Mouse (Mus musculus) liver, postnatal 0 days (tissue): ENCODE measurements around the gene Sostdc1. TPM values are rescaled to one million over a fixed set of nuclear protein-coding genes. Genes with fewer than 3 reads are reported as not detected.
A peak's percentile ranks its signal among the peaks of the same experiment; 100 is the strongest.

Source experiments
- ATAC-seq: fragments of 200-750 bp; cut with Nextera tagmentation; 2 replicates; pipeline ENCODE4 v1.8.0; 2017; ENCODE audit warnings: mild to moderate bottlenecking, moderate library complexity
- DNase-seq: peaks from one replicate; pipeline ENCODE4 v3.0.0-alpha.2; 2016
- H3K27ac ChIP-seq: fragments of 300-500 bp; sonication (generic); 2 replicates; pipeline ENCODE4 v1.5.1; 2014; ENCODE audit warnings: antibody characterized with exemption, moderate library complexity, mild to moderate bottlenecking, low read depth
- H3K27me3 ChIP-seq: fragments of 300-500 bp; sonication (generic); 2 replicates; pipeline ENCODE4 v1.6.1; 2014; ENCODE audit warnings: low read length, control low read depth, mixed read lengths; ENCODE audit not compliant: insufficient read depth
- H3K36me3 ChIP-seq: fragments of 300-500 bp; sonication (generic); replicated peaks from 2 replicates; pipeline ENCODE4 v1.6.1; 2014; ENCODE audit warnings: mild to moderate bottlenecking, control low read depth, low read length, moderate library complexity, mixed read lengths; ENCODE audit not compliant: insufficient read depth
- H3K4me1 ChIP-seq: fragments of 300-500 bp; sonication (generic); 2 replicates; pipeline ENCODE4 v1.6.1; 2014; ENCODE audit warnings: antibody characterized with exemption, mild to moderate bottlenecking, control low read depth; ENCODE audit not compliant: insufficient read depth
- H3K4me2 ChIP-seq: fragments of 300-500 bp; sonication (generic); 2 replicates; pipeline ENCODE4 v1.6.1; 2014; ENCODE audit warnings: low read depth, mild to moderate bottlenecking, low read length, moderate library complexity, mixed read lengths
- H3K4me3 ChIP-seq: fragments of 300-500 bp; sonication (generic); 2 replicates; pipeline ENCODE4 v1.5.1; 2014; ENCODE audit warnings: low read depth, low read length
- H3K9ac ChIP-seq: fragments of 300-500 bp; sonication (generic); replicated peaks from 2 replicates; pipeline ENCODE4 v1.6.1; 2014; ENCODE audit warnings: mild to moderate bottlenecking, moderate library complexity
- H3K9me3 ChIP-seq: fragments of 300-500 bp; sonication (generic); 2 replicates; pipeline ENCODE4 v1.6.1; 2016; ENCODE audit warnings: mild to moderate bottlenecking, control low read depth, low read length, mixed read lengths
- CTCF ChIP-seq: sonication (generic); IDR thresholded peaks from 2 replicates; pipeline ENCODE4 v1.5.1; 2016; ENCODE audit warnings: antibody characterized with exemption, low read depth
- EP300 ChIP-seq: IDR thresholded peaks from 2 replicates; pipeline ENCODE4 v1.6.1; 2016; ENCODE audit warnings: antibody characterized with exemption, low read depth, mild to moderate bottlenecking
- WGBS: fragments of 180-500 bp; shearing (Covaris S2); extraction: QIAGEN DNeasy Blood & Tissue Kit; methylation state at CpG from one replicate; pipeline ENCODE4 v1.1.7; 2014; ENCODE audit not compliant: insufficient replicate concordance; 5-methylcytosine and 5-hydroxymethylcytosine counted together
- polyA plus RNA-seq: library from polyadenylated mRNA; unstranded; fragments of >200 nt; fragmentation: Nextera tagmentation; extraction: Ambion mirVana; gene quantifications from 2 replicates; pipeline ENCODE4 v1.2.1, GENCODE M21; 2015

The Sostdc1 gene
- polyA plus RNA-seq, 1 experiment from 2014 or later, result 0.06 TPM

DNA sequence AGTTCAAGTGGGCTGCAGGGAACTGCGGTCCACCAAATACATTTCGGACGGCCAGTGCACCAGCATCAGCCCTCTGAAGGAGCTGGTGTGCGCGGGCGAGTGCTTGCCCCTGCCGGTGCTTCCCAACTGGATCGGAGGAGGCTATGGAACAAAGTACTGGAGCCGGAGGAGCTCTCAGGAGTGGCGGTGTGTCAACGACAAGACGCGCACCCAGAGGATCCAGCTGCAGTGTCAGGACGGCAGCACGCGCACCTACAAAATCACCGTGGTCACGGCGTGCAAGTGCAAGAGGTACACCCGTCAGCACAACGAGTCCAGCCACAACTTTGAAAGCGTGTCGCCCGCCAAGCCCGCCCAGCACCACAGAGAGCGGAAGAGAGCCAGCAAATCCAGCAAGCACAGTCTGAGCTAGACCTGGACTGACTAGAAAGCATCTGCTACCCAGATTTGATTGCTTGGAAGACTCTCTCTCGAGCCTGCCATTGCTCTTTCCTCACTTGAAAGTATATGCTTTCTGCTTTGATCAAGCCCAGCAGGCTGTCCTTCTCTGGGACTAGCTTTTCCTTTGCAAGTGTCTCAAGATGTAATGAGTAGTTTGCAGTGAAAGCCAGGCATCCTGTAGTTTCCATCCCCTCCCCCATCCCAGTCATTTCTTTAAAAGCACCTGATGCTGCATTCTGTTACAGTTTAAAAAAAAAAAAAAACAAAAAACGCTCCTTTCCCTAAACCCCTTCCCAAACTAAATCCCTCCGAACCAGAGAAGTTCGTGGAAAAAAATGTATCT lies 3.3 kb downstream of the Sostdc1 start:
- WGBS, result 5% methylated on average over 30 of the region's 30 CpGs
- H3K27me3 ChIP-seq, result peaks cover 3% of the 10 kb centered on the region; the same call in 1 of the 2 replicates
- H3K9me3 ChIP-seq, result no peaks in the 10 kb centered on the region
- peak overlapping the region; percentile 36 for H3K4me3 ChIP-seq
- H3K9ac ChIP-seq, result no peak overlapping the region; the same call in 1 of the 2 replicates
- peak overlapping the region; percentile 81 for H3K4me2 ChIP-seq
- 0 out of 2 replicates have a peak, but pooled peaks cover 3% of the 10 kb centered on the region for H3K4me1 ChIP-seq
- H3K27ac ChIP-seq, result no peak overlapping the region
- peak; percentile 39 for DNase-seq
- H3K36me3 ChIP-seq, result no peaks in the 10 kb centered on the region
- 0 out of 2 replicates have a peak, but pooled peaks have one; percentile 13 for ATAC-seq
- TF ChIP-seq CTCF (no peak), EP300 (no peak)

DNA sequence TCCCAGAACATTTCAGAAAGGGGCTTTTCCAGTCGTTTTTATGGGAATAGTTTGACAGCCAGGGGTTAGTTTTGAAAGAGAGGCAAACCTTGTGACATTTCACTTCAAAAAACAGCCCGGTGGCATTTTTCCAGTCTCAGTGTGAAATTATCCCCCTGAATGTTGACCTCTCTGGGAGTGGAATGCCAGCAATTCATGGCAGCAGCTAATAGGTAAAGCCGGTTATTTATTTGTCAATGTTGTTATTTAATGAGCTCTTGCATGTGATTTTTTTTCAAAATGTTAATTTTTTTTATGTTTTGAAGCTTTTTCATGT lies 3.8 kb downstream of the Sostdc1 start:
- no peak for ATAC-seq
- WGBS, result 34% methylated on average over 3 of the region's 3 CpGs

DNA sequence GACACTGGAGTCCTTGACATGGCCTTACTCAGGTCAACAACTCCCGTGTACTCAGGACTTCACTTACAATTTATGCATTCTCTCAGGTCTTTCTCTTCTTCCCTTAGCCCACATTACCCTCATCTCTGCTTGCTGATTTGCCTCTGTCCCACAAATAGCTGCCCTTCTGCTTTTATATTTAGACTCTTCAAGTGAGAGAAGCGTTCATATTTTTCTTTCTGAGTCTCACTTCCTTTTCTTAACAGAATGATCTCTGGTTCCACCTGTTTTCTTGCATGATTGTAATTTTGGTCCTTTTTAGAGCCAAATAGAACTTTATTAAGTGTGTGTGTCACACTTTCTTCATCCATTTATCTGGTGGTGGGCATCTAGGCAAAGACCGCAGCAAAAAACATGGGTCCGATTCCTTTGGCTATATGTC lies 12.2 kb downstream of the Sostdc1 start:
- DNase-seq, result no peak
- WGBS, result 61% methylated on average over 4 of the region's 4 CpGs
- no peaks in the 10 kb centered on the region for H3K4me1 ChIP-seq
- no peaks in the 10 kb centered on the region for H3K27me3 ChIP-seq
- TF ChIP-seq EP300 (no peak), CTCF (no peak)
- H3K9ac ChIP-seq, result no peak overlapping the region
- ATAC-seq, result no peak
- no peaks in the 10 kb centered on the region for H3K9me3 ChIP-seq
- H3K4me3 ChIP-seq, result no peak overlapping the region
- no peak overlapping the region for H3K4me2 ChIP-seq
- H3K27ac ChIP-seq, result peak overlapping the region; percentile 8; the same call in 1 of the 2 replicates
- no peaks in the 10 kb centered on the region for H3K36me3 ChIP-seq

More for the DNA sequence above, 3.8 kb downstream of the Sostdc1 start:
- no peak for DNase-seq
- Histone ChIP-seq H3K4me1 (0 out of 2 replicates have a peak, but pooled peaks cover 3% of the 10 kb centered on the region), H3K27me3 (peaks cover 3% of the 10 kb centered on the region; the same call in 1 of the 2 replicates), H3K27ac (no peak overlapping the region), H3K9ac (no peak overlapping the region), H3K36me3 (no peaks in the 10 kb centered on the region), H3K4me3 (no peak overlapping the region), H3K4me2 (no peak overlapping the region), H3K9me3 (no peaks in the 10 kb centered on the region)
- TF ChIP-seq EP300 (no peak), CTCF (no peak)

DNA sequence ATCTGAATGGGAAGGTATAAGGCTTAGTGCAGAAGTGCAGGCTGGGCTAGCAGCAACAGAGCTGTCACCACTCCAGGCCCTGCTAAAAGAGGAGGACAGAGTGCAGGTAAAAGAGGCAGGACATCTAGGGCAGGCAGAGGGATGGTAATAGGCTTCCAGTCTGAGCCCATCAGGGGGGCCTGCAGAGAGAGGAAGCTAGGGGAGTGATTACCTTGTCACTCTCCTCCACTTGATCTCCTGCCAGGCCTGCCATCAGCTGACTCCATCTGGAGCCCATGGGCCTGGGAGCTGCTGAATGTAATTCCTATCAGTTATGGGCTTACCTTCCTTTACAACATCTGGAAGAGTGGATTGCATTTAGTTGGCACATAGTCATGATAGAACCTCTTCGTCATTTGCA lies 18.7 kb downstream of the Sostdc1 start:
- 87% methylated on average over 1 of the region's 1 CpGs for WGBS

DNA sequence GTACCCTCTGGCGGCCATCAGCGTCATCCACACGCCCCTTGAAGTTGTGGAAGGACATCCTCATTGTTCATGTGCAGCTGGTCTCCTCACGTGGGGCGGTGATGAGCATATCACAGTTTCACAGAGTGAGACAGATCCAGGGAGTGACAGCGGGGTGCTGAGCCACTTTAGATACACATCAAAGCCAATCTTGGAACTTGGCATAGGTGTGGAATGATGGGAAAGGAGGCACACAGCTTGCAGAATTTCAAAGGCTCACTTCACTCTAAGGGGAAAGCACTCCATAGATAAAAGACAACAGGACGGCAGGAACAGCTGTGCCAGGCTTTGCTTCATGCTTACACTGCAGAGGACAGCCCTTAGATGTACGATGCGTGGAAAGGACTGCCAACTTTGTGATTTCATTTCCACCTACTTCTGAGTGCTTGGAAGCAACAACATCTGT lies 19.9 kb downstream of the Sostdc1 start:
- Histone ChIP-seq H3K27me3 (no peaks in the 10 kb centered on the region), H3K4me3 (no peak overlapping the region), H3K9me3 (no peaks in the 10 kb centered on the region), H3K27ac (no peak overlapping the region), H3K9ac (no peak overlapping the region), H3K36me3 (no peaks in the 10 kb centered on the region), H3K4me1 (no peaks in the 10 kb centered on the region), H3K4me2 (no peak overlapping the region)
- TF ChIP-seq EP300, result no peak
- no peak for TF ChIP-seq CTCF
- ATAC-seq, result no peak
- no peak for DNase-seq
- 64% methylated on average over 9 of the region's 9 CpGs for WGBS

More for the DNA sequence above, 18.7 kb downstream of the Sostdc1 start:
- no peaks in the 10 kb centered on the region for H3K27me3 ChIP-seq
- no peak for DNase-seq
- H3K4me3 ChIP-seq, result no peak overlapping the region
- H3K36me3 ChIP-seq, result no peaks in the 10 kb centered on the region
- no peak overlapping the region for H3K4me2 ChIP-seq
- no peak overlapping the region for H3K9ac ChIP-seq
- ATAC-seq, result no peak
- no peaks in the 10 kb centered on the region for H3K4me1 ChIP-seq
- H3K9me3 ChIP-seq, result no peaks in the 10 kb centered on the region
- H3K27ac ChIP-seq, result no peak overlapping the region
- TF ChIP-seq CTCF, result no peak
- no peak for TF ChIP-seq EP300

DNA sequence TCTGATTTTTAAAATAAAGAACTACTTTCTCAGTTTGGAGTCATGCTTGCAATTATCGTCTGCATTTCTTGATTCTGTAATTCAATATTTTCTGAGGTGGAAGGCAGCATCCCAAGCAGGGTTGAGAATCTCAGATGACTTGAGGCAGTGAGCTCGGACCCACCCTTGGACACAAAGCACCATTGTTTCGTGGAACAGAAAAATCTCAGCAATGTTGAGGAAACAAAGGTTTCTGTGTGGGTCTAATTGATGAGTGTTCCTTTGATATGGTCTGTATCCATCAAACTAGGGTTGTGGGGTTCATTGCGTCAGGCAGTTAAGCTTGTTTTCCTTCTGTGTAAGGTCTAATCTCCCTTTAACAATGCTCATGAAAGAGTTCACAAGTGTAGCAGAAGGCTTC lies 30.2 kb downstream of the Sostdc1 start:
- Histone ChIP-seq H3K27me3 (no peaks in the 10 kb centered on the region), H3K36me3 (no peaks in the 10 kb centered on the region), H3K4me2 (no peak overlapping the region), H3K9ac (no peak overlapping the region), H3K4me1 (no peaks in the 10 kb centered on the region), H3K4me3 (no peak overlapping the region), H3K9me3 (no peaks in the 10 kb centered on the region), H3K27ac (no peak overlapping the region)
- TF ChIP-seq EP300 (no peak), CTCF (no peak)
- 69% methylated on average over 4 of the region's 4 CpGs for WGBS
- no peak for DNase-seq
- no peak for ATAC-seq
